Mouse (Mus musculus) kidney, adult 2 months (tissue): ENCODE results near the gene Arhgef38.

Source experiments
- CTCF ChIP-seq: fragments of 200-500 bp; conservative IDR thresholded peaks from 2 replicates; pipeline ENCODE4 v1.5.1; 2011; ENCODE audit warnings: low read depth, mild to moderate bottlenecking, control low read depth, low read length, moderate library complexity, mixed read lengths; ENCODE audit not compliant: insufficient read depth, insufficient read length
- POLR2A ChIP-seq: fragments of 200-500 bp; IDR thresholded peaks from one replicate; pipeline ENCODE4 v1.6.1; 2011; ENCODE audit warnings: low read depth, low read length, control low read depth

DNA sequence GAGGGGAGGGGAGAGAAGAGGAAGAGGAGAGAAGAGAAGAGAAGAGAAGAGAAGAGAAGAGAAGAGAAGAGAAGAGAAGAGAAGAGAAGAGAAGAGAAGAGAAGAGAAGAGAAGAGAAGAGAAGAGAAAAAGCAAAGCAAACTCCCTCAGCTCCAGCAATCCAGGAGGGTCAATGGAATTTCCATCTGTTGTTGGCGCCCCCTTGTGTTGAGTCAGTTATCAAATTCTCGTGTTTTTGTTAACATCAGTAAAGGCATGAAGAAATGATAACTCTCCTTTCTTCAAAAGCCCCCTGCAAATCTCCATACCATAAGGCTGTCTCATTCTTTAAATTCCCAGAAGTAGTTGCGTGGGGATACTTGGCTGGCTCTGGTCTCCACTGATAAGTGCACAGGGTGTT, 37.1 kb upstream of the Arhgef38 start:
- TF ChIP-seq CTCF, result peak; percentile 55
- TF ChIP-seq POLR2A, result no peak
